Mouse (Mus musculus) gastrocnemius, adult 2 months (tissue): ENCODE measurements around the gene Fbxw7. TPM values are rescaled to one million over a fixed set of nuclear protein-coding genes. Genes with fewer than 3 reads are reported as not detected.
A peak's percentile ranks its signal among the peaks of the same experiment; 100 is the strongest.

Experiments used
- DNase-seq: peaks from one replicate; pipeline ENCODE4 v3.0.0; 2022
- H3K27ac ChIP-seq: fragments of 200-600 bp; 2 replicates; pipeline ENCODE4 v1.8.1; 2022; ENCODE audit warnings: mild to moderate bottlenecking
- H3K4me3 ChIP-seq: fragments of 200-600 bp; 2 replicates; pipeline ENCODE4 v1.8.1; 2022; ENCODE audit warnings: mild to moderate bottlenecking, moderate library complexity
- CTCF ChIP-seq: fragments of 200-600 bp; IDR thresholded peaks from 2 replicates; pipeline ENCODE4 v1.8.1; 2022; ENCODE audit warnings: antibody characterized with exemption, mild to moderate bottlenecking, moderate library complexity
- intact Hi-C: fragments of 180-260 bp; cut with DNase I; formaldehyde crosslinking; loops from one replicate; pipeline ENCODE4 v1.15.1; 2025
- total RNA-seq, 2 experiments: library from RNA; stranded (reverse); gene quantifications; 2 replicates each; pipeline ENCODE4 v1.2.3; 2021

Gene Fbxw7
- total RNA-seq, 2 experiments from 2014 or later: 12.1 to 27.7 TPM

DNA sequence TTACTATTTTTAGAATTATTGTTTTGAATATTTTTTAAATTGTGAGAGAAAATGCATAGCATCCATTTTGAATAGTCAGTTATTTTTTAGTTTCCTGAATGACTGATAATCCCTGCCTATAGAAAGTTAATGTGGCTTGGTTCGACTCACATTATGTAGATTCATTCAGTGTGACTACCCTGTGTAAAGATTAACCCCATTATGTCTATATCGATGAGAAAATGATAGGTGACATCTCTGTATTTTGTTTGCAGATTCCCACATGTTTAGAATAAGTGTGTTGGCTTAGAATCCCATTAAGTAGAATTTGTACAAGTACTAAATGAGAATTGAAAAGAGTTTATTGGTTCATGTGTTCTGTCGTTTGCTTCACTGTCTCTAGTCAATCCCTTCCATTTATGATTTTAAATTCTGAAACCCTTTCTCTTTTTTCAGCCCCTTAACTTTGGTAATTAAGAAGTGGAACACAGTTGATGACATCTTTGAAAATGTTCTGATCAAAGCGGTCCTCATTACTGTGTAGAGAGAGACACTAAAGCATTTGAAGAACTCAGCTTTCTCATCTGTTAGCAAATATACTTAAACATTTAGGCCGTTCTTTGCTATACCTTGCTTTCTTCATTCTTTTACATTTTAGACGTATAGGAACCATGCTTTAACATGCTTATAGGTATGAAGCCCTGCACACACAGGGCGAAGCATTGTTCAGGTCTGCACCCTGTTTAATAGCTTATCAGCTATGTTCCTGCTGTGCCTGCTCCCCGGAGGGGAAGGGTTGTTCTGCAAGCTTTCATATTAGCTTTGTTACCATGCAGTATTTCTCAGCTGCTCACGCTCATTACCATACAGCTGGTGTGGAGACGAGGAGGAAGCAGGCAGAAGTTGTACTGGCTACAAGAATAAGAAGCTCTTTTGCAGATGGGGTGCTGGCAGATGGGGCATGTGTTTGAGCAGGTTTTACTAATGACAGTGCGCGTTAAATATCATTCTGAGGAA, 122.6 kb downstream of the Fbxw7 start:
- TF ChIP-seq CTCF: no peak
- H3K27ac ChIP-seq: no peak overlapping the region
- no peak overlapping the region for H3K4me3 ChIP-seq
- intact Hi-C loops: loop anchor here (10.0 kb wide), 1 partner anchor 177 kb away; no protein-coding TSS in a partner anchor
- no peak for DNase-seq

DNA sequence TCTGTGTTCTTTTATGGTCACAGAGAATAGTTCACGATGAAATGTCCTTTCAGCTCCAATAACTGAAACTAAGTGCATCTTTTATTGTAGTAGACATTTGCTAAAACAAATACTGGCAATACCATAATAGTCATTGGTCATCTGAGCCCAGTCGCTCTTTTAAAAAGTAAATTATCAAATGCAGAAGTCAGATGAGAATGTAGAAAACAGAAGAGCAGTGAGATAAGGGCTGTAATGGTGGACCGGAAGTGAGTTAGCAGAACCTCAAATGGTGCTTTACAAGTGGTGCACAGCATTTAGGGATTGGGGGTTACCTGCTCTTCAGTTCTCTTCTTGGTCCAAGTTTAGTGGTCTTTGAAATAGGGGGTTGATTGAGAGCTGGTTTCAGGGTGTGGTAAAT, 129.9 kb downstream of the Fbxw7 start:
- H3K27ac ChIP-seq: no peak overlapping the region
- intact Hi-C loops: no loop called here
- no peak for DNase-seq
- H3K4me3 ChIP-seq: no peak overlapping the region
- no peak for TF ChIP-seq CTCF

DNA sequence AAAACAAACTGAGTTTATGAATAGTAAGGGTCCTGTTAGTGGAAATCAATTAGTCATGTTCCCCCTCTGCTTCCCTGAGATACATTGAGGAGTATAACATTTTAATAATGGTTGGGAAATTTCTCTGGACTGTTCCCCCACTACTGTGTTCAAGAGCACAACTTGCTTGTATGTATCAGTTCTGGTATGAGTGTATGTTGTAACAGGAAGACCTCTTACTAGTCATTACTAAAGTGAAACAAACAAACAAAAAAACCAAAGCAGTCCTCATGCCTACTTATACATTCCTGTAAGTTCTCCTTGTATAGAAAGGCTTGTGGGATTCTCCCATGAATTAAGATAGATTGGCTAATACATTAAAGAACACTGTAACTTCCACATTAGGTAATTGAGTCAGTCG, 131.3 kb downstream of the Fbxw7 start:
- no peak for DNase-seq
- H3K27ac ChIP-seq: no peak overlapping the region
- no peak overlapping the region for H3K4me3 ChIP-seq
- intact Hi-C loops: no loop called here
- TF ChIP-seq CTCF: no peak

DNA sequence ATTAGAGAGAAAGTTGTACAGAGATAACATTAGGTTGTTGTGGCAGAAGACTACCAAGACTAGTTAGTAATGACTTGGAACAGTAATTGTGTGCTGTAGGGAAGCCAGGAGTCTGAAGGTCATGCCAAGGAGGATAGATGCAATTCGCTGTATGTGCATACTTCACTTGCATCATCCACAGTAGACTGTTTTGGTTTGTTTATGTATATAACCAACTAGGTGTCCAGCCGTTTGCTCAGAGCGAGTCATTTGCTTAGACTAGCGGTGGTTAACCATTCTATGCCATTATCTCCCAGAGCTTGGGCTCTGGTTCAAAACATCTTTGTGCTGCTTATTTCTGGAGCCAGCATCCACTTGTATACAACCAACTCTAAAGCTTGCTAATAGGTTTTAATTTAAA, 134.3 kb downstream of the Fbxw7 start:
- no peak overlapping the region for H3K4me3 ChIP-seq
- TF ChIP-seq CTCF: no peak
- DNase-seq: no peak
- no peak overlapping the region for H3K27ac ChIP-seq
- intact Hi-C loops: no loop called here

DNA sequence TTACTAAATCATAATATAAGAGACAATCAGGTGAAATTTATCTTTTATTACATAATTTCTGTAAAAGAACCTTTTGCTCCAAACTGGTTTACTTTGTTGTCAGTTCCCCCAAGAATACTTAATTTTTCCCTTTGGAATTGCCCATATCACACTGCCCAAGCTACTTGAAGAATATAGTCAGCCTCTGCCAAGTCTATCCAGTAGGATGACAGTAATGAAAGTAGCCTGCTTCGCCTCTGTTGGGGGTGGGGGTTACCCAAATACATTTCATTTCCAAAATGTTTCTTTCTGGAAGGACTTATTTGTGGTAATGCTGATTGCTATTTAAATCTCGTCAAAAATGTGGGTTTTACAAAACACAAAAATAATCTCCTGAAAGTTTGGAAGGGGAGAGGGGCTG, 136.6 kb downstream of the Fbxw7 start:
- intact Hi-C loops: no loop called here
- no peak for TF ChIP-seq CTCF
- Histone ChIP-seq H3K4me3 (peak overlapping the region; percentile 68), H3K27ac (peak overlapping the region; percentile 46)
- no peak for DNase-seq

DNA sequence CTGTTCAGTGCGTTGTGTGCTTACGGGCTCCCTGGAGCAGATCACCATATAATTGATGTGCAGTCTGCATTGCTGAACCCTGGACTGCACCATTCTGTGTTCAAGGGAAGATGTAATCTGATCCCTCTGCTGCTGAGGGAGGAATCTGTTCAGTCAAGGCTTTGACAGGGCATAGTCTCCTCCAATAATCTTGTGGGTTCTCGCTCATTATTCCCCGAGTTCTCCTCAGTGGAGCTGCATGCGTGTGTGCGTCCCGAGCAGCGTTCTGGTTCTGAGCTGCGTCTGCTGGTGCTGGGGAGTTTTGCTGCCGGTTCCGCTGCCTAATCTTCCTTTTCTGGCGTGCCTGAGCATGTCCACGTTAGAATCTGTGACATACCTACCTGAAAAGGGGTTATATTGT, 137.1 kb downstream of the Fbxw7 start:
- H3K27ac ChIP-seq: peak overlapping the region; percentile 46
- intact Hi-C loops: no loop called here
- DNase-seq: peak; percentile 29
- no peak for TF ChIP-seq CTCF
- H3K4me3 ChIP-seq: peak overlapping the region; percentile 68

DNA sequence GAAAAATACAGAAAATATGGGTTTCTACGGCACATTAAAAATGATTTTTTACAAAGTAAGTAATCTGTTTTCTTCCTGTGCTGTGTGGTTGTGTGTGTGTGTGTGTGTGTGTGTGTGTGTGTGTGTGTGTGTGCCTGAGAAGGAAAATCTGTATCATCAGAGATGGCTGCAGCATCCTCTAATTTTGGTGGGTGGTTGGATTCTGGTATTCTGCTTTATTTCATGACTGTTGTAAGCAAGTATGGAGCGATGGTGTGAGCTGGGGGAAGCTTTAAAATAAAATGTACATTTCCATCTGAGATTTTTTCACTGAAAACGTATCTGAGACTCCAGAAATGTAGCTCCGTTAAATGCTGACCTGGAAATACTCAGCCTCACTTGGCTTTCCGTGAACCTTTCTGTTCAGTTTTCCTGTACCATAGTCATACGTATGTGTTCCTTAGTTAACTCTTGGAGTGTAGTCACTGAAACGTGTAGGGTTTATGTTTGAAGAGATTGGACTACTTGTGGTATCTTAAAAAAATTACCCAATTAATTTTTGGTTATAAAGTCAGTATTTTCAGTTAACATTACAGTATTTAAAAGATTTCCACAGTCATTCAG, 137.6 kb downstream of the Fbxw7 start:
- H3K27ac ChIP-seq: peak overlapping the region; percentile 46
- TF ChIP-seq CTCF: no peak
- peak overlapping the region; percentile 68 for H3K4me3 ChIP-seq
- DNase-seq: no peak
- intact Hi-C loops: no loop called here

DNA sequence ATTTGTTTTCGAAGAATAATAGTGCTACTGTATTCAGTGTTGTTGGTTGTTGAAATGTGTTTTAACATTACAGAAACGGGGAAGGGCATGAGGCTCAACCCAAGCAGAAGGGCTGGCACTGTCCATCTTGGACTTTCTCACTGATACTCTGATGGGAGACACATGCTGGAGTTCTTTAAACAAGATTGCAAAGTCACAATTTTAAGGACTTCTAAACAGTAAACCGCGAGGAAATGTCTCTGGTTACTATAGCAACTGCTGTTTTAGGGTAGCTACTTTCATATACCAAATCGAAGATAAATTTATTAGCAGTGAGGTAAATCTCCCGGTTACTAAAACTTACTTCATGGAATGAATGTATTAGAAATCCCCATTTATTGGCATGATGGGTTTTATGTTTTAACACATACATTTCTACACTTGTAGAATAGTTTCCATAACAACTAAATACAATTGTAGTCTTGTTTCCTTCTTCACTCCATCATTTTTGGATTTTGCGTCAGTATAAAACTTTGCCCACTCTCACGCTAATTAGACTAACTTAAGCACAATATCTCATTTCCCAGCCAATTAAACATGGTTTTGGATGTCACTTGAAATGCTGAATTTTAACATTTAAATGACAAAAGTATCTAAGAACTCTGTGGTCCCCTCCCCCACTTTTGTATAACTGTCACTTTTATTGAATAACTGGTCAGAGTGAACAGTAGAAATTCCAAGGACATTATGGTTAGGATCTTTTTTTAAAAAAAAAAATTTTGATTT, 140.1 kb downstream of the Fbxw7 start:
- H3K27ac ChIP-seq: no peak overlapping the region
- no peak for DNase-seq
- no peak overlapping the region for H3K4me3 ChIP-seq
- intact Hi-C loops: no loop called here
- no peak for TF ChIP-seq CTCF

DNA sequence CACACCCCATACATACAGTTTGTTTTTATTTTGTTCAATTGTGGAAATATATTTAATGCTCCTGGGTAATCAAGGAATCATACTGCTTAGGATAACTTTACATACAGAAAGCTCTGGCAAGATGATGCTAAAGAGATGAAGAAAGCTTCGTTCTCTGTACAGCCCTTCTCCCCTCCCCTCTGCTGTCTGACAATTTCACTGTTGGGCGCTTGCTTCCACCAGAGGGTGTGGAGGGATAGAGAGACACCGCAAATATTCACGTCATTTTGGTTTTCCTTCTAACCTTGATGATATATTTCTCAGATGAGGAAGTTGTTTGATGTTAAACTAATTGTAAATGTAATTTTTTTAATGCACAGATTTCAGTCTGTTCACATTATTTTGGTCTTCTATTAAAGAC, 140.8 kb downstream of the Fbxw7 start:
- no peak for DNase-seq
- Histone ChIP-seq H3K27ac (no peak overlapping the region), H3K4me3 (no peak overlapping the region)
- TF ChIP-seq CTCF: no peak
- intact Hi-C loops: no loop called here

DNA sequence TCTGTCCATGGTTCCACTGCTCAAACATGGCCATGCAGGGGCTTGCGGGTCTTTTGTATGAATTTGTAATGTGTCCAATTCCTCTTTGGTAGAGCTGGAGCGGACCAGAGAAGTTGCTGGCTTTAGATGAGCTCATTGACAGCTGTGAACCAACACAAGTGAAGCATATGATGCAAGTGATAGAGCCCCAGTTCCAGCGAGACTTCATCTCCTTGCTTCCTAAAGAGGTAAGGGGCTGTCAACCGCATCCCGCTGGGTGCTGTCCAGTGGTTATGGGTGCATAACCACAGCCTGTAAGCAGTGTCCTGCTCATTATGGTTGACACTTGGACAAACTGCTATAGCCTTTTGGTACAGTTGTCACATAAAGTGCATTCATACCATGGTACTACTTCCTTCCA, 150.1 kb downstream of the Fbxw7 start:
- intact Hi-C loops: no loop called here
- no peak overlapping the region for H3K4me3 ChIP-seq
- no peak overlapping the region for H3K27ac ChIP-seq
- TF ChIP-seq CTCF: no peak
- no peak for DNase-seq

DNA sequence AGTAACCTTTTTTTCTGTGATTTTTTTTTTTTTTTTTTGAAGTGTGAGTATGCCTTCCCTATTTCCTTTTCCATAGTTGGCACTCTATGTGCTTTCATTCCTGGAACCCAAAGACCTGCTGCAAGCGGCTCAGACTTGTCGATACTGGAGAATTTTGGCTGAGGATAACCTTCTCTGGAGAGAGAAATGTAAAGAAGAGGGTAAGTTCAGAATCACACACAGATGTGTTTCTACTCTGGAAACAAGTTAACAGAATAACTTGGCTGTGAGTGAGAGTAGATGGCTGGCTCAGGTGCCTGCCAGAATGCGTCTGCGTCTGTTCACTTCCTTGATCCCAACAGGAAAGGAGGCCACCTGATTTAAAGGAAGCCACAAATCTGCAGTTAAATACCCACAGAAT, 152.3 kb downstream of the Fbxw7 start:
- no peak for TF ChIP-seq CTCF
- intact Hi-C loops: no loop called here
- no peak for DNase-seq
- H3K4me3 ChIP-seq: no peak overlapping the region
- no peak overlapping the region for H3K27ac ChIP-seq

DNA sequence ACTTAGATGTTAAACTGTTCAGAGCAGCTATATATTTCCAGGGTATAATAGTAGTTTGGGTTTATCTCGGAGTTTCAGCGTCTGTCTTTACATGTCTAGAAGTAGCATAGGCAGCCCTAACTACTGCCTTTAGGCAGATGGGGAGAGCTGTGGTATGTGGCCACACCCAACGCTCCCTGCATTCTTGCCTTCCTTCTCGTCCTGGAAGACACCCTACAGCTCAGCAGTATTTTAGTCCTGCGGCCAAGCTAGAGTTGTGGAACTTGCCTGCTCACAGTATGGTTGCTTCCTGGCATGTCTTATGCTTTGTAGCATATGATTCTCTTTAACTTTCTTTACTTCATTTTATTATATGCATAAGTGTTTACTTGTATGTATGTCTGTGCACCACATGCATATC, 156.5 kb downstream of the Fbxw7 start:
- TF ChIP-seq CTCF: no peak
- no peak overlapping the region for H3K4me3 ChIP-seq
- no peak for DNase-seq
- intact Hi-C loops: no loop called here
- H3K27ac ChIP-seq: no peak overlapping the region

DNA sequence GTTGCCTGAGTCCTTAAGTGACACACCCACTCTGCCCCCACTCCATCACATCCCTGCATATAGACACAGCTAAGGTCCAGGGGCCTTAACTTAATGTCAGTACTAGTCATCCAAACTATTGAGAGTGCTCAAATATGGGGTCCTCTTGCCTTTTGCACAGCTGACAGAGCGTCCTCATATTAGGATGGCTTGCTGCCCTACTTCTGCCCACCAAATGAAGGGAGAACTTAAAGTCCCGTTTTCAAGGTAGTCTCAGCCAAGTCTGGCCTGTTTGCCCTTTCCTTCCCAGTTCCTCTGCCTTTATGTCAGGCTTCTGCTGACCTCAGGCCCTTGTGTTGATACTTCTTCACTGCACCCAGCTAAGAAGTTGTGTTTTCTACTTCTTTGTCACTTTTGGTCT, 157.8 kb downstream of the Fbxw7 start:
- Histone ChIP-seq H3K27ac (no peak overlapping the region), H3K4me3 (no peak overlapping the region)
- no peak for TF ChIP-seq CTCF
- intact Hi-C loops: no loop called here
- no peak for DNase-seq
